Mouse (Mus musculus) liver, embryonic 15.5 days (tissue): ENCODE data around the gene Kcnma1. TPM values are rescaled to one million over a fixed set of nuclear protein-coding genes. Genes with fewer than 3 reads are reported as not detected.

Experiments
- ATAC-seq: fragments of 200-750 bp; cut with Nextera tagmentation; 2 replicates; pipeline ENCODE4 v1.8.0; 2017; ENCODE audit warnings: moderate number of reproducible peaks, mild to moderate bottlenecking, moderate library complexity; ENCODE audit not compliant: insufficient read depth
- H3K27ac ChIP-seq: fragments of 300-500 bp; sonication (generic); replicated peaks from 2 replicates; pipeline ENCODE4 v1.5.1; 2015; ENCODE audit warnings: mild to moderate bottlenecking, inconsistent platforms
- H3K27me3 ChIP-seq: fragments of 300-500 bp; sonication (generic); 2 replicates; pipeline ENCODE4 v1.6.1; 2015; ENCODE audit warnings: mild to moderate bottlenecking, inconsistent platforms
- H3K36me3 ChIP-seq: fragments of 300-500 bp; sonication (generic); replicated peaks from 2 replicates; pipeline ENCODE4 v1.6.1; 2015; ENCODE audit warnings: moderate library complexity, mild to moderate bottlenecking, inconsistent platforms
- H3K4me1 ChIP-seq: fragments of 300-500 bp; sonication (generic); replicated peaks from 2 replicates; pipeline ENCODE4 v1.6.1; 2015; ENCODE audit warnings: inconsistent platforms
- H3K4me2 ChIP-seq: fragments of 300-500 bp; sonication (generic); 2 replicates; pipeline ENCODE4 v1.6.1; 2015; ENCODE audit warnings: moderate library complexity, mild to moderate bottlenecking, inconsistent platforms
- H3K4me3 ChIP-seq: fragments of 300-500 bp; sonication (generic); replicated peaks from 2 replicates; pipeline ENCODE4 v1.5.1; 2015; ENCODE audit warnings: mild to moderate bottlenecking, inconsistent platforms
- H3K9ac ChIP-seq: fragments of 300-500 bp; sonication (generic); 2 replicates; pipeline ENCODE4 v1.6.1; 2015; ENCODE audit warnings: moderate library complexity, mild to moderate bottlenecking, inconsistent platforms
- H3K9me3 ChIP-seq: fragments of 300-500 bp; sonication (generic); replicated peaks from 2 replicates; pipeline ENCODE4 v1.6.1; 2016; ENCODE audit warnings: inconsistent platforms
- WGBS: fragments of 180-500 bp; shearing (Covaris S2); methylation state at CpG from one replicate; pipeline ENCODE4 v1.1.7; 2015; ENCODE audit warnings: mixed read lengths; ENCODE audit not compliant: insufficient replicate concordance; 5-methylcytosine and 5-hydroxymethylcytosine counted together
- polyA plus RNA-seq: library from polyadenylated mRNA; unstranded; fragments of >200 nt; fragmentation: Nextera tagmentation; extraction: Ambion mirVana; gene quantifications from 2 replicates; pipeline ENCODE4 v1.2.1, GENCODE M21; 2015

Gene Kcnma1
- polyA plus RNA-seq, 1 experiment from 2014 or later, result 0.07 TPM

DNA sequence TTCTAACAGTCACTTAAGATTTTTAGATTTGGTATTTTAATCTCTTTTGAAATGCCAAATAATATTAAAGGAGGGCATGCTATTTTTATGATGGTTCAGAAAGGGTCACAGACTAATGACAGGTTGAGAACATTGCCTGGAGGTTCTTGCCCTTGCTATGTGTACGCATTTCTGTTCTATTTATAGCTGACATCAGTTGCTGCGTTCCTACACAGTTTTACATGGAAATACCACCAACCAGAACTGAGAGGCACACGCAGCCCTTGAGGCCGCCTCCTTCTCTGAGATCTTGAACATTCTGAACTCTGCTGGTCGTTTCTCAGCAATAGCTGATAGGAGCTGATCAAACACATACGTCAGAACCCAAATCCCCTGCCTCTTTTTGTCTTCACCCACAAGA, 387.4 kb downstream of the Kcnma1 start:
- H3K4me3 ChIP-seq, result no peak overlapping the region
- H3K36me3 ChIP-seq, result no peaks in the 10 kb centered on the region
- H3K9me3 ChIP-seq, result no peaks in the 10 kb centered on the region
- no peak for ATAC-seq
- no peaks in the 10 kb centered on the region for H3K27me3 ChIP-seq
- 50% methylated on average over 6 of the region's 6 CpGs for WGBS
- no peak overlapping the region for H3K9ac ChIP-seq
- H3K4me1 ChIP-seq, result no peaks in the 10 kb centered on the region
- H3K27ac ChIP-seq, result no peak overlapping the region
- H3K4me2 ChIP-seq, result no peak overlapping the region

DNA sequence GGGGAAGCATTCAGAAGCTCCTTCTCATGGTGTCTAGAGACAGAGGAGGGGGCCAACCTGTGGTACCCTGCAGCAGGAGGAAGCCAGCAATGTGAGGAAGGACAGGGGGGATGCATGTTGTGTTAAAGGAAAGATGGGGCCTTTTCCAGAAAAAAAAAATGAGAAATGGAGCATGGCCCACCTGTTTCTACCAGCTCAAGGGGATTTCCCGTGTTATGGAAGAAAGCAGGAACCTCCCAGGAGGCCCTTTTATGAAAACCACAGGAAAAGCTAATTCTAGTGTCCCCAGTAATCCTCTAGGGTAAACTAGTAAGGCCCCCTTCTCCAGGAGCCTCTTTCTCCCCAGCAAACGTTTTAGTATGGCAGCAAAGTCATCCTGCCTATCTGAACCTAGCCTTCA, 388.2 kb downstream of the Kcnma1 start:
- no peak for ATAC-seq
- H3K27me3 ChIP-seq, result no peaks in the 10 kb centered on the region
- H3K9me3 ChIP-seq, result no peaks in the 10 kb centered on the region
- 26% methylated on average over 2 of the region's 2 CpGs for WGBS
- H3K9ac ChIP-seq, result no peak overlapping the region
- H3K27ac ChIP-seq, result no peak overlapping the region
- no peak overlapping the region for H3K4me3 ChIP-seq
- no peak overlapping the region for H3K4me2 ChIP-seq
- H3K36me3 ChIP-seq, result no peaks in the 10 kb centered on the region
- no peaks in the 10 kb centered on the region for H3K4me1 ChIP-seq

DNA sequence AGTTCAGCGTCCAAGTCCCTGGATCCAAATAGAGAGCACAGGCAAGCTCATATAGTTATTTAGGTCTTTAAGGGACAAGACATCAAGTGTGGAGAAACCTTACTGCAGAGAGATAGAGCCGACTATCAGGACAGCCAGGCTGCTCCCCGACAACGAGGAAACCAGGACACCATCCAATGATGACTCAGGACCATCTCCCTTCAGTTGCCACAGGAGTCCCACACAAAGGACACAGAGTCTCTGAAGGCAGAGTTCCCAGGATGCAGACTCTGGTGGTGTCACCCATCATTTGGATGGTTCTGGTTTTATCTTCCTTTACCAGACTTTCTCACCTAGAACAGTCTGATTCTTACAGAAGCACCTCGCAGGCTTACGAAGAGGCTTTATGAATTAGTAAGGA, 388.9 kb downstream of the Kcnma1 start:
- 62% methylated on average over 6 of the region's 6 CpGs for WGBS
- Histone ChIP-seq H3K4me3 (no peak overlapping the region), H3K4me2 (no peak overlapping the region), H3K27ac (no peak overlapping the region), H3K9ac (no peak overlapping the region), H3K4me1 (no peaks in the 10 kb centered on the region), H3K27me3 (no peaks in the 10 kb centered on the region), H3K9me3 (no peaks in the 10 kb centered on the region), H3K36me3 (no peaks in the 10 kb centered on the region)
- ATAC-seq, result no peak

DNA sequence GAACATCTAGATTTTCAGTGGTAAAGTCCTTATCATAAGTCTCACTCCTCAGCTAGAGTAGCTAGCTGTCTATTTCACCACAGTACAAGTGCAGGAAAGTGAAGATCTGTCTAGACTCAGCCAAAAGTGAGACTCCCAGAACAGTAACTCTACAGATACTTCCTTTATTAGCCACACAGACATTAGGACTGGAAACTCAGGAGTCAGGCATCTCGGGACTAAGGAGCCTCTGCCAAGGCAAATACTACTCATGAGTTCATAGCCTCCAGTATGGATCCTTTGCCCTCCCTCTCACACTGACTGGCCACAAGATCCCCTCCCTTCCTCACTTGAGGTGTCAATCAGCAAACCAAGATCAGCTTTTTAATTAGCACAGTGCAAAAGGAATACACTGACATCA, 389.8 kb downstream of the Kcnma1 start:
- no peaks in the 10 kb centered on the region for H3K9me3 ChIP-seq
- no peak for ATAC-seq
- no peak overlapping the region for H3K27ac ChIP-seq
- WGBS, result 35% methylated on average over 1 of the region's 1 CpGs
- H3K27me3 ChIP-seq, result no peaks in the 10 kb centered on the region
- H3K4me2 ChIP-seq, result no peak overlapping the region
- H3K9ac ChIP-seq, result no peak overlapping the region
- no peak overlapping the region for H3K4me3 ChIP-seq
- H3K4me1 ChIP-seq, result no peaks in the 10 kb centered on the region
- H3K36me3 ChIP-seq, result no peaks in the 10 kb centered on the region

DNA sequence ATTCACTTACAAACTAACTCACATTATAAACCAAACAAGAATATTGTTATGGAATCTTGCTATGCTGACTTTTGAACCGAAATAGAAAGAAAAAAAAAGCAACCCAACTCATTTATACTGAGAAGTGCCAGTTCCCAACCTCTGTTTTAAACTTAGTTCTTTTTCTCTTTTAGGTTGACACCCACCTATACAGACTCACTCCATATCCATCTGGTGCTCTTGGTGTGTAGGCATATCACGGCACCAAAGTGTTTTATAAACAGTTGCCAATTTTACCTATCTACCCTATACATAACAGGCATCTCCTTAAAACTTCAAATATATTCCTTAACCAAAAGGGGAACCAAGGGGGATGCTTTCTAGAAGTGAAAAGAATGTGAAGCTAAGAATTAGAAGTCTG, 393.6 kb downstream of the Kcnma1 start:
- Histone ChIP-seq H3K9me3 (no peaks in the 10 kb centered on the region), H3K36me3 (no peaks in the 10 kb centered on the region), H3K27ac (no peak overlapping the region), H3K9ac (no peak overlapping the region), H3K4me3 (no peak overlapping the region), H3K27me3 (no peaks in the 10 kb centered on the region), H3K4me1 (no peaks in the 10 kb centered on the region), H3K4me2 (no peak overlapping the region)
- 58% methylated on average over 2 of the region's 2 CpGs for WGBS
- no peak for ATAC-seq

GRCm38 (mm10) chr14:23618973-23619372, 395.3 kb downstream of the Kcnma1 start:
- H3K36me3 ChIP-seq, result no peaks in the 10 kb centered on the region
- no peak overlapping the region for H3K9ac ChIP-seq
- H3K27me3 ChIP-seq, result no peaks in the 10 kb centered on the region
- H3K4me2 ChIP-seq, result no peak overlapping the region
- no peak overlapping the region for H3K27ac ChIP-seq
- no peaks in the 10 kb centered on the region for H3K4me1 ChIP-seq
- WGBS, result 52% methylated on average over 2 of the region's 2 CpGs
- H3K9me3 ChIP-seq, result no peaks in the 10 kb centered on the region
- ATAC-seq, result no peak
- H3K4me3 ChIP-seq, result no peak overlapping the region

GRCm38 (mm10) chr14:23618081-23618480, 396.2 kb downstream of the Kcnma1 start:
- 38% methylated on average over 1 of the region's 1 CpGs for WGBS
- Histone ChIP-seq H3K9me3 (no peaks in the 10 kb centered on the region), H3K27ac (no peak overlapping the region), H3K36me3 (no peaks in the 10 kb centered on the region), H3K4me1 (no peaks in the 10 kb centered on the region), H3K4me3 (no peak overlapping the region), H3K9ac (no peak overlapping the region), H3K4me2 (no peak overlapping the region), H3K27me3 (no peaks in the 10 kb centered on the region)
- ATAC-seq, result no peak

DNA sequence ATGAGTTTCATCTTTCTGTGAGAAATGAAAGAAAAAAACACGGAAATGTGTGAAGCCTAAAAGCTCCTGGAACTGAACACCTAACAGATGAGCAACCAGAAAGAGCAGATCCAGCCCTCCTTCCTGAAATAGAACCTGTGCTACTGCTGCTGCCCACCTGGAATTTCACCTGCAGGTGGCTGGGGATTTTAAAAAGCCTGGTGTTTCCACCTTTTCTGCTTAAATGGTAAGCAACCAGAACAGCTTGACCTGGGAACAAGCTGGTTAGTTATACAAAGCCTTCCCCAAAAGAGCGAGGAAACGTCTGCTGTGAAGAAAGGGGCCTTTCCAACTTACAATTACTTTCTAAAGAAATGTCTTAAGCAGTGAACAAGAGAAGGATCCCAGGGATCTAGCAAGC, 404.2 kb downstream of the Kcnma1 start:
- no peak for ATAC-seq
- no peaks in the 10 kb centered on the region for H3K36me3 ChIP-seq
- WGBS, result 43% methylated on average over 3 of the region's 3 CpGs

DNA sequence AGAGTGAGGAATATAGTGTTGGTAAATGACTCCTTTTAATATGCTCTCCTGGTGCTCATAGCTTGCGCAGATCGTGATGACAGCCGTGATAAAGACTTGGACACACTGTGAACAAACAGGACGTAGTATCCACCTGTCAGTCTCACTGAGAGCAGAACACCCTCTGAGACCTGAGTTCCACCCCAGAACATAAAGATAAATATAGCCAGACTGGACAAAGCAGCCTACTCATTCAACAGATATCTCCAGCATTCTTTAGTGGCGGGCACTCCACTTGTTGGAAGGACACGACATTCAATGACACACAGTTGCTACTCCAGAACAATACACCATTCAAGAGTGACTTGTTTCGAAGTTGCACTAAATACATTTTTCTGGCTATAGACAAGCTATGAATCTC, 408.6 kb downstream of the Kcnma1 start:
- H3K27me3 ChIP-seq, result no peaks in the 10 kb centered on the region
- H3K4me3 ChIP-seq, result no peak overlapping the region
- H3K36me3 ChIP-seq, result no peaks in the 10 kb centered on the region
- no peak overlapping the region for H3K4me2 ChIP-seq
- H3K9ac ChIP-seq, result no peak overlapping the region
- no peak overlapping the region for H3K27ac ChIP-seq
- H3K9me3 ChIP-seq, result no peaks in the 10 kb centered on the region
- 59% methylated on average over 7 of the region's 7 CpGs for WGBS
- no peak for ATAC-seq
- no peaks in the 10 kb centered on the region for H3K4me1 ChIP-seq

More for the DNA sequence above, 404.2 kb downstream of the Kcnma1 start:
- no peak overlapping the region for H3K27ac ChIP-seq
- no peak overlapping the region for H3K4me3 ChIP-seq
- no peak overlapping the region for H3K9ac ChIP-seq
- no peaks in the 10 kb centered on the region for H3K27me3 ChIP-seq
- no peak overlapping the region for H3K4me2 ChIP-seq
- no peaks in the 10 kb centered on the region for H3K9me3 ChIP-seq
- H3K4me1 ChIP-seq, result no peaks in the 10 kb centered on the region

- Histone ChIP-seq H3K27me3 (no peaks in the 10 kb centered on the region), H3K9ac (no peak overlapping the region), H3K4me2 (no peak overlapping the region), H3K4me1 (no peaks in the 10 kb centered on the region), H3K36me3 (no peaks in the 10 kb centered on the region), H3K4me3 (no peak overlapping the region), H3K27ac (no peak overlapping the region), H3K9me3 (no peaks in the 10 kb centered on the region)
- ATAC-seq, result no peak
- WGBS, result 26% methylated on average over 4 of the region's 4 CpGs
These were observed 411.4 kb downstream of the Kcnma1 start for GRCm38 (mm10) chr14:23602937-23603336.

DNA sequence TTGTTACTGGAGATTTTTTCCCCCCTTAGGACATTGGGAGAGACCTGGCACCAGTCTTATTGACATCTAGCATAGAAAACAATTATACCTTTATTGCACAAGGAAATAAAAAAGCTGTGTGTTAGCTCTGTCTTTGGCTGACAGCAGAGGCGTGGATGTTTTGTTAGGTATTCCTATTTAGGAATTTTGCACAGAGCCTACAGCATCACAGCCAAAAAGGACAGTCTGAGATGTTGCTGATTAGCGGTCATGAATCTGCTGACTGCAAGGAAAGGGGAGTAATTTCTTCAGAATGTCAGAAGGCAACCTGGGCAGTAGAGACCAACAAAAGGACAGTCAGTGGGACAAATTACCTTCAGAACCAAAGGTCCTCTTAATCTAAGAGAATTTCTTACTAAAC, 412.2 kb downstream of the Kcnma1 start:
- Histone ChIP-seq H3K4me3 (no peak overlapping the region), H3K9ac (no peak overlapping the region), H3K4me2 (no peak overlapping the region), H3K27ac (no peak overlapping the region), H3K4me1 (no peaks in the 10 kb centered on the region), H3K27me3 (no peaks in the 10 kb centered on the region), H3K9me3 (no peaks in the 10 kb centered on the region), H3K36me3 (no peaks in the 10 kb centered on the region)
- ATAC-seq, result no peak
- WGBS, result 42% methylated on average over 2 of the region's 2 CpGs

DNA sequence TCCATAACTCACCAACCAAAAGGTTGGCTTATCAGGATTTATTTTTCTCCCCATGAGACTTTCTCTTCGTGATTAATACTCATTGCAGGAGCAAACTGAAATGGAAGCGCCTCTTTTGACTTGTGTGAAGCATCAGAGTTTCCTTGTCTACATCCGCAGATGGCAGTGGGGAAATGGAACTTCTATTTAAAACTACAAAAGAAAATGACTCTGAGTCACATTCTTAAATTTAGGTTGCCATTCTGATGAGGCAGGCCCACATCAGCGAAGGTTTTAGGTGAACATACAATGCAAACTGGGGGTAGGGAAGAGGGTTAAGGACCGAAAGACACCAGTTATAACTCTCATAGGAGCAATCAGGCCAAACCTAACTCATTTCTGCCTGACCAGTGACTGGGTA, 419.7 kb downstream of the Kcnma1 start:
- H3K36me3 ChIP-seq, result no peaks in the 10 kb centered on the region
- no peaks in the 10 kb centered on the region for H3K4me1 ChIP-seq
- H3K4me2 ChIP-seq, result no peak overlapping the region
- no peak for ATAC-seq
- H3K27ac ChIP-seq, result no peak overlapping the region
- 53% methylated on average over 5 of the region's 5 CpGs for WGBS
- no peaks in the 10 kb centered on the region for H3K9me3 ChIP-seq
- no peaks in the 10 kb centered on the region for H3K27me3 ChIP-seq
- H3K4me3 ChIP-seq, result no peak overlapping the region
- no peak overlapping the region for H3K9ac ChIP-seq
